Mouse (Mus musculus) bone marrow macrophage, adult 2 months (primary cell): ENCODE measurements around the gene Stard3. TPM values are rescaled to one million over a fixed set of nuclear protein-coding genes. Genes with fewer than 3 reads are reported as not detected.

Experiments used
- H3K27ac ChIP-seq: 2 replicates; pipeline ENCODE4 v1.5.1; 2012; ENCODE audit warnings: low read depth, low read length; ENCODE audit not compliant: insufficient read depth
- H3K4me1 ChIP-seq: 2 replicates; pipeline ENCODE4 v1.6.1; 2012; ENCODE audit warnings: low read length; ENCODE audit not compliant: control insufficient read depth, insufficient read depth
- H3K4me3 ChIP-seq: 2 replicates; pipeline ENCODE4 v1.5.1; 2012; ENCODE audit warnings: mild to moderate bottlenecking, low read length, moderate library complexity; ENCODE audit not compliant: insufficient read depth
- CTCF ChIP-seq: IDR thresholded peaks from 2 replicates; pipeline ENCODE4 v1.5.1; 2012; ENCODE audit warnings: low read depth, mild to moderate bottlenecking, low read length, moderate library complexity
- POLR2A ChIP-seq: IDR thresholded peaks from 2 replicates; pipeline ENCODE4 v1.6.1; 2012; ENCODE audit warnings: mild to moderate bottlenecking, low read depth, low read length, borderline replicate concordance
- polyA plus RNA-seq: library from polyadenylated mRNA; stranded (reverse); fragments of >200 nt; gene quantifications from 2 replicates; pipeline ENCODE4 v1.2.4, GENCODE M21; 2012; ENCODE audit not compliant: missing spikeins, insufficient read depth, insufficient read length

Gene Stard3
- polyA plus RNA-seq, 1 experiment = 62.3 TPM

DNA sequence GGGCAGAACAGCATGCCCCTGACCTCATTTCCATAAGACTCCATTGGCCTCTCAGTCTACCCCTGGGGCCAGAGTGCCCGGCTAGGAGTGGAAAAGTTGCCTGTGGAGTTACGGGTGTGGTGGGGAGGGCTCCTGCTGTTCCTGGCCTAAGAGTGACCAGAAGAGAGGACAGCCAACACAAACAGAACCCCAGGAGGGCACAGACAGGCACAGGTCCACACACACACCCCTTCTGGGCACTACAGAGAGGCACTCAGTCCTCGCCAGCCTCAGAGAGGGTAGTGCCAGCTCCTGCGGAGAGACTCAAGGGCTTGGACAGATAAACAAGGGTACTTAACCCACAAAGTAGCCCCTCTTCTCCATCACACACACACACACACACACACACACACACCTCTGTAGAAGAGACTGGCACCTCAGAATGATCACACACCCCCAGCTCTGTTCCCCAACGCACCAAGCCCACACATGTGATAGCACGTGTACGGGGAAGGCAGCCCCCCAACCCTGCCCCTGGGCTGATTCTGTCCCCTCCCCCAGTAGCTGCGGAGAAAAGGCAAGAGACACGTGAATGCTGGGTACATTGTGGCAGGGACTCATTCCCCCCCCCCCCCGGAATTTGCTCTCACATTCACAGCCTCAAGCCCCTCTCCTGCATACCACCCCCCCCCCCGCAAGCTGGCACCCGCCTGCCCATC lies 10.6 kb upstream of the Stard3 start:
- Histone ChIP-seq H3K27ac (no peak overlapping the region), H3K4me3 (no peak overlapping the region), H3K4me1 (no peaks in the 10 kb centered on the region)
- TF ChIP-seq POLR2A (no peak), CTCF (no peak)

DNA sequence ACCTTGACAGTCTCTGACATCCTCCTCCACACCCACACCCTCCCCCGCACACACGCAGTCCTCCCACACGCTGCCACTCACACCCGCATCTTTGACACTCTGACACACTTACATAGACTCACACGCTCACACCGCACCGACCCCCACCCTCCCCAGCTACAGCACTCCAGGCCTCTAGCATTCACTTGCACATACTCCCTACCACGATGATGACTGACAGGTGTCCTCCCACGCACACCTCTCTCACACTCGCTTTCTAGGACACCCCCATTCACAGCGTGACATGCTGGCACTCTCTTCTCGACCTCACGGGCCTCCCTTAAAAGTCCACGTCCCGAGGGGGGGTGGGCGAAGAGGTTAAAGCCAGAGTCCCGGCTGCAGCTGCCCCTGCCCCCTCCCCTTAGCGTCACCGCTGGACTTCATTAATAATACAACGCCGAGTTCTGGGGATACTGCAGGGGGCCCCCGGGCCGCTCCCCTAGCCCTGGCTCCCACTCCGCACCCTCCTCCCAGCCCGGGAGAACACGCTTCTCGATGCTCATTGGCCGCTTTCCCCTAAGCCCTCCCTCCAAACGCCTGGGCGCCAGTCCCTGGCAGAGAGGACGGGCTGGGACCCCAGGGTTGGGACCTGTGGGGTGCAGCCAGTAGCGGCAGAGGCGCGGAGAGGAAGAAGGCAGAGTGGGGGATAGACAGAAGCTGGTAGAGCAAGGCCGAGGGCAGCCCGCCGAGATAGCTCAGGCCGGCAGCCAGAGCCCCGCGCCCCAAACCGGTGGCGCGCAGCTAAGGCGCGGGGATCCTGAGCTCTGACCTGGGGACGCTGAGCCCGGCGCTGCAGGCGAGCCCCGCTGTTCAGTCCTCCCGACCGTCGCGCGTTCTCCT lies 9.8 kb upstream of the Stard3 start, which contains the start of gene Ppp1r1b:
TSS of gene Ppp1r1b (plus strand) at position 322 of the 879 bp plus-strand sequence.
- Histone ChIP-seq H3K4me1 (no peaks in the 10 kb centered on the region), H3K27ac (no peak within 1 kb of the TSS), H3K4me3 (peak within 1 kb of the TSS; percentile 9)
- no peak for TF ChIP-seq POLR2A
- TF ChIP-seq CTCF = no peak

DNA sequence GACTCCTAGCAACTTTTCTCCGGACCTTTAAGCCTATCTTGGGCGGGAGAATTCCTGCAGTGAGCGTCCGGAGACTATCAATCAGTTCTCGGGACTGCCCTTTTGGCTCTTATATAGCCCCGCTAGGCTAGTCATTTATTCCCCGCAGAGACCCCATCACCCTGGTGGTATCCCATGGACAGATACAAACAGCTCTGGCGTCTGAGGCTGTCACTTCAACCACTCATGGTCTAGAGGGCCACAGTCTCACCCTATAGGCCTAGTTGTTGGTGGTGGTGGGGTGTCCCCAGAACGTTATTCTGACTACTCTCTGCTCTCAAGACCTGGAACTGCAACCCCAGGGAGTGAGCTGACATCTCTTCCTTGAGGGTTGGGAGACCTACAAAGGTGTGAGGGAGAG lies 8.9 kb upstream of the Stard3 start:
- TF ChIP-seq CTCF (no peak), POLR2A (no peak)
- Histone ChIP-seq H3K27ac (no peak overlapping the region), H3K4me1 (no peaks in the 10 kb centered on the region), H3K4me3 (no peak overlapping the region)

DNA sequence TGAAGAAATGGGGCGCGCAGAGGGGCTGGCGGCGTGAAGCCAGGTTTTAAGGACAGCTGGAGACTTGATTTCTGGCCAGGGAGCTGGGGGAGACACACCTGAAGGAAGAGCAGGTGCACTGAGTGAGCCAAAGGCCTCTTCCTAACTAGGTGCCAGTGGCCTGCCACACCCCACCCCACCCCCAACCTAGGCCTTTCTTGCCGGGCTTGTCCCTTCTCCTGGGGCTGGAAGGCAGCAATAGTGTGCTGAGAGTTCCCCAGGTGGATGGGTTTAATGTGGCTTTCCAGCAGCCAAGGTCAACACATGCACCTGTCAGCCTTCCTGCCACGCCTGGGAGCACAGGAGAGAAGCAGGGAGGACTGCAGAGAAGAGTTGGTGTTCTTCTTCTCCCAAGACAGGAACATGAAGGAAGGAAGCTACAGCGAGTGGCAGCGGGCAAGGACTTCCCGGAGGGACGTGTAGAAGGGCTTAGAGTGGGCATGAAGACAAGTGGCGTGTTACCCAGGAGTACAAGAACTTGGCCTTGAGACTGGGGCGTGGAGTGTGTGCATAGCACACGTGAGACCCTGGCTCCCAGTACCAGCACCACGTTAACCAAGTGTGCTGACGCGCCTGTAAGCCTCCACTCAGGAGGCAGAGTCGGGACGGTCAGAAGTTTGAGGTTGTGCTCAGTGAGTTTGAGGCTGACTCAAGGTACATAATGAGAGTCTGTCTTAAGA lies 5.7 kb upstream of the Stard3 start:
- Histone ChIP-seq H3K4me1 (peaks cover 11% of the 10 kb centered on the region), H3K27ac (no peak overlapping the region), H3K4me3 (no peak overlapping the region)
- no peak for TF ChIP-seq CTCF
- no peak for TF ChIP-seq POLR2A

DNA sequence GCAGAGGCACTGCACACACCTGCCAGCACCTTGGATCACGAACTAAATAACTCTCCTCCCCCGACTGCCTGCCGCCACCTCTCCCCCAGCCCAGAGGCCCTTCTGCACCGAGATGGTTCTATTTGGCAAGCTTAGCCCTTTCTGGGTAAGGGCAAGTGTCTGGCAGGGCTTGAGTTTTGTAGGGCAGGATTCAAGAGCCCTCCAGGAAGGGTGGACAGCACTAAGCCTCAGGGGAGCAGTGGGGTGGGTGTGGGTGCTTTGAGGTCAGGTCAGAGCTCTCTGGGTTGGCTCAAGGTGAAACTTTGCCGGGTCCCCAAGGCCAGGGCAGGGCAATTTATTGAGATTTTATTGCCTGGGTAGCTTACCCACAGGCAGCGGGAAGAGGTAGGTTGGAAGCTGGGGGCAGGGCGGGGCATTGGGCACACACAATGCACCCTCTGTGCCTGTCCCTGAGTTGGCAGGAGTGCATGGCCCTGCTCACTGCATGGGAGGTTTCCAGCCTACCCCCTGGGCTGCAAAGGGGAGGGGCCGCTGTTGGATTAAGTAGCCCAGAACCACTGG lies 4.4 kb upstream of the Stard3 start:
- peaks cover 11% of the 10 kb centered on the region for H3K4me1 ChIP-seq
- no peak overlapping the region for H3K4me3 ChIP-seq
- TF ChIP-seq CTCF (no peak), POLR2A (no peak)
- no peak overlapping the region for H3K27ac ChIP-seq

DNA sequence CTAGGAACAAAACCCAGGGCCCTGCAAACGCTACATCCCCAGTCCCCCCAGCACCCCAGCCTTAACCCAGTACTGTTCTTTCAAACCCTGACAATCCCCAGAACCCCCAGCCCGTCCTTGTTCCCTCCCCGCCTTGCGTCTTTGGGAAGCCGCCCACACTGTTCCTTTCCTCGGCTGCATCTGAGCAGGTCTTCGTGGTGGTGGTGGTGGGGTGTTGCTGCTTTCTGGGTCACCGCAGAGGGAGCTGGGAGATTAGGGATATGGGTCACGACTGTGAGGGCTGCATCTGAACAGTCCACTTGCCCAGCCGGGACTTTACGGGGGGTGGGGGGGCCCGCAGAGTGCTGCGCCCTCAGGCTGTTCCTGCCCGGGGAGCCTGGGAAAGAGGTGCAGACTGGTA lies 3.7 kb upstream of the Stard3 start:
- TF ChIP-seq CTCF (no peak), POLR2A (no peak)
- no peak overlapping the region for H3K27ac ChIP-seq
- H3K4me1 ChIP-seq = peaks cover 15% of the 10 kb centered on the region
- H3K4me3 ChIP-seq = no peak overlapping the region

DNA sequence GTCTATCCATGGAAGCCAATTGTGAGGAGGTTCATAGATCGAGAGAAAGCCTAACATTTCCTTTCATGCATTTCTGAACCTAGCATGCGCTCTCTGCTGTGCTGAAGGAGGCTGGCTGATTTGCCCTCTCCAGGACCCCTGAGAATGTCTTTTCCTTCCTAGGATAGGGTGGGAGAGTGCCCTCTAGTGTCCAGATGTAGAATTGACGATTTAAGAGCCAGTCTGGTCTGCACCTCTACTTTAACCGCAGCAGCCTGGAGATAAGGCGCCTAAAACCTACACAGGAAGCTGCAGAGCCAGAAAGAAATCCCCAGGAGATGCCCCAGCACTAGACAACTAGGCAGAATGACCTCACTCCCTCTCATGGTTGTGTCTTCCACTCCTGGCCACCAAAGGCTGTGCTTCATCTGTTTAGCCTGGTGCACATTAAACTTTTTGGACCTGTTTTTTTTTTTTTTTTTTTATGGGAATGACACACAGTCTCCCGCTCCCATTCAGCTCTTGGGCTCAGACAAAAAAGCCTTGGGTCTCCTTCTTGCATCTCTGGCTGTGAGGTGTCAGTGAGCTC lies 2.4 kb upstream of the Stard3 start:
- no peak overlapping the region for H3K4me3 ChIP-seq

DNA sequence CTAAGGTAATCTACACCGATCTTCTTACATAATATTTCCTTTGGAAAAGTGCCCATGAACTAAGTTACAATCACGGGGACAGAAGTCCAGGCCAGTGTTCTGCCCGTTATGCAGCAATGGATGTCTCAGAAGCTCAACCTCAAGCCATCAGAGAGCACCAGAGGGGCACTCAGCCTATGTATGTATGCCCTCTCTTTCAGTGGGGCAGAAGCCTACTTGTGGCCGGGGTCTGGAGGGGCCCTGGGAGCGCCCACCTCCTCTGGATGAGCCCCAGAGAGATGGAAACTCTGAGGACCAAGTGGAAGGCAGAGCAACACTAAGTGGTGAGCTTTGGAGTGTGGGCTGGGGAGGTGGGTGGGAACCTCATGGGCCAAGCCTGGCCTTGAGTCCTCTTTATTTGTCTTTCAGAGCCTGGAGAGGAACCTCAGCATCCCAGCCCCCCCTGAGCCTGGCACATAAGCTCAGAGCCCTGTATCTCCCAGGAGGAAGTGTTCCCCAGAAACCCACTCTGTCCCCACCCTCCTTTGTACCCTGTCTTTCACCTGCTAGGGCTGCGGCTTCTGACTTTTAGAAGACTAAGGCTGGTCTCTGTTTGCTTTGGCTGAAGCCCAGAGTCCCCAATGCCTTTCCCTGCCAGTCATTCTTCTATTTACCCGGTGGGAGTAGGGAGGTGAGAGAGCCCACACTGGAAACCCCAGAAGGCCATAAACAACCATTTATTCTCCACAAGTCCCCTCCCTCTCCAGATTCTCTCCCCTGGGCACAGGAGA lies 1.4 kb upstream of the Stard3 start:
- Histone ChIP-seq H3K4me3 (no peak overlapping the region), H3K4me1 (peaks cover 33% of the 10 kb centered on the region), H3K27ac (0 out of 2 replicates have a peak overlapping the region, but pooled peaks have one; percentile 61)
- TF ChIP-seq POLR2A (no peak), CTCF (no peak)

More for the DNA sequence above, 2.4 kb upstream of the Stard3 start:
- peak; percentile 86 for TF ChIP-seq CTCF
- TF ChIP-seq POLR2A = no peak
- Histone ChIP-seq H3K27ac (no peak overlapping the region), H3K4me1 (peaks cover 28% of the 10 kb centered on the region)
